Mouse (Mus musculus) Patski (cell line): Measurements from ENCODE around the gene Polr2j. TPM values are rescaled to one million over a fixed set of nuclear protein-coding genes. Genes with fewer than 3 reads are reported as not detected.
"Not testable (repeated sequence)": the region's sequence is repeated elsewhere in the genome, so short reads cannot be mapped to it uniquely, and the experiment has no call there.

Experiments
- ATAC-seq: fragments of 100-300 bp; one replicate; pipeline ENCODE4 v1.8.0; 2021
- CTCF ChIA-PET: fragments of 350-600 bp; sonication (Branson Sonifier 250); formaldehyde crosslinking; loops from one replicate; lab custom pipeline; 2022; ENCODE audit warnings: inconsistent platforms; lab: Charles Lee
- POLR2A ChIA-PET: fragments of 350-600 bp; sonication (Branson Sonifier 250); formaldehyde crosslinking; loops from one replicate; lab custom pipeline; 2022; ENCODE audit warnings: antibody characterized with exemption, inconsistent platforms; lab: Charles Lee
- DNase-seq: peaks from one replicate; pipeline ENCODE4 v3.0.0-alpha.2; 2011; ENCODE audit warnings: low read depth, low spot score
- H3K27me3 ChIP-seq: fragments of 371-371 bp; one replicate; pipeline ENCODE4 v1.5.1; 2021
- CTCF ChIP-seq: fragments of 100-300 bp; IDR thresholded peaks from one replicate; pipeline ENCODE4 v1.5.1; 2021
- in situ Hi-C: fragments of 300-500 bp; cut with MboI; formaldehyde crosslinking; loops from 3 replicates; pipeline ENCODE4 v1.11.1; 2018; ENCODE audit warnings: low pct_unique_long_range_greater_than_20kb, mixed read lengths
- polyA plus RNA-seq: library from polyadenylated mRNA; unstranded; gene quantifications from one replicate; pipeline ENCODE4 v1.2.3, GENCODE M21; 2021

Gene Polr2j
- polyA plus RNA-seq, 1 experiment from 2014 or later = 147 TPM

GRCm38 (mm10) chr5:136140057-136140482, 23.6 kb downstream of the Polr2j start:
- TF ChIP-seq CTCF = no peak
- in situ Hi-C loops = no loop called here
- no peaks in the 10 kb centered on the region for H3K27me3 ChIP-seq
- ATAC-seq (no peak), DNase-seq (no peak)
- POLR2A ChIA-PET = no interaction called here
- CTCF ChIA-PET = interaction anchor here (1.7 to 2.0 kb wide), 2 partner anchors 23 to 44 kb away, joined by 4 to 7 read pairs; partner anchors contain the start of gene Polr2j

- in situ Hi-C loops = no loop called here
- CTCF ChIA-PET = interaction anchor here (1.4 kb wide), 1 partner anchor 9 kb away, joined by 4 read pairs; no protein-coding TSS in a partner anchor
- ATAC-seq (no peak), DNase-seq (no peak)
- H3K27me3 ChIP-seq = no peaks in the 10 kb centered on the region
- no peak for TF ChIP-seq CTCF
- POLR2A ChIA-PET = no interaction called here
These were observed 26.3 kb downstream of the Polr2j start for GRCm38 (mm10) chr5:136142746-136143145.

GRCm38 (mm10) chr5:136143161-136143755, 26.8 kb downstream of the Polr2j start:
- DNase-seq (no peak), ATAC-seq (peak; percentile 47)
- in situ Hi-C loops = no loop called here
- CTCF ChIA-PET = interaction anchor here (1.4 kb wide), 1 partner anchor 10 kb away, joined by 4 read pairs; no protein-coding TSS in a partner anchor
- POLR2A ChIA-PET = no interaction called here
- H3K27me3 ChIP-seq = no peaks in the 10 kb centered on the region
- TF ChIP-seq CTCF = no peak

GRCm38 (mm10) chr5:136144606-136145430, 28.4 kb downstream of the Polr2j start:
- ChIA-PET POLR2A (no interaction called here), CTCF (interaction anchor here (1.0 kb wide), 1 partner anchor 10 kb away, joined by 3 read pairs; no protein-coding TSS in a partner anchor)
- no peak for TF ChIP-seq CTCF
- ATAC-seq (no peak), DNase-seq (no peak)
- H3K27me3 ChIP-seq = no peaks in the 10 kb centered on the region
- in situ Hi-C loops = no loop called here

- ChIA-PET POLR2A (no interaction called here), CTCF (interaction anchor here (0.7 to 1.3 kb wide), 2 partner anchors 15 to 37 kb away, joined by 3 read pairs; no protein-coding TSS in a partner anchor)
- no peak for ATAC-seq
- DNase-seq = no peak
- TF ChIP-seq CTCF = no peak
- no peaks in the 10 kb centered on the region for H3K27me3 ChIP-seq
- in situ Hi-C loops = no loop called here
These were observed 30.5 kb downstream of the Polr2j start for GRCm38 (mm10) chr5:136146936-136147335.

- ATAC-seq (no peak), DNase-seq (no peak)
- no peaks in the 10 kb centered on the region for H3K27me3 ChIP-seq
- POLR2A ChIA-PET = no interaction called here
- in situ Hi-C loops = no loop called here
- CTCF ChIA-PET = interaction anchor here (0.7 to 1.5 kb wide), 3 partner anchors 14 to 38 kb away, joined by 3 read pairs; no protein-coding TSS in a partner anchor
- TF ChIP-seq CTCF = no peak
These were observed 31.3 kb downstream of the Polr2j start for GRCm38 (mm10) chr5:136147704-136148103.

- H3K27me3 ChIP-seq, POLR2A ChIA-PET, DNase-seq, in situ Hi-C loops, ATAC-seq: not testable (repeated sequence)
- CTCF ChIA-PET = interaction anchor here (1.5 kb wide), 1 partner anchor 37 kb away, joined by 3 read pairs; no protein-coding TSS in a partner anchor
These were observed 32.7 kb downstream of the Polr2j start for GRCm38 (mm10) chr5:136149134-136149576.

- ChIA-PET POLR2A (no interaction called here), CTCF (interaction anchor here (1.2 kb wide), 1 partner anchor 31 kb away, joined by 3 read pairs; no protein-coding TSS in a partner anchor)
- TF ChIP-seq CTCF = no peak
- in situ Hi-C loops = no loop called here
- H3K27me3 ChIP-seq = no peaks in the 10 kb centered on the region
- ATAC-seq (no peak), DNase-seq (no peak)
These were observed 35.9 kb downstream of the Polr2j start for GRCm38 (mm10) chr5:136152365-136152764.

GRCm38 (mm10) chr5:136155399-136155798, 39.0 kb downstream of the Polr2j start:
- no peak for DNase-seq
- in situ Hi-C loops = no loop called here
- CTCF ChIA-PET = interaction anchor here (1.1 kb wide), 1 partner anchor 11 kb away, joined by 3 read pairs; no protein-coding TSS in a partner anchor
- H3K27me3 ChIP-seq = no peaks in the 10 kb centered on the region
- POLR2A ChIA-PET = interaction anchor here (0.6 kb wide), 3 partner anchors 14 to 103 kb away, joined by 3 read pairs; no protein-coding TSS in a partner anchor
- TF ChIP-seq CTCF = no peak
- ATAC-seq = no peak

- POLR2A ChIA-PET, CTCF ChIA-PET, DNase-seq, H3K27me3 ChIP-seq, ATAC-seq, in situ Hi-C loops: not testable (repeated sequence)
These were observed 43.7 kb downstream of the Polr2j start for GRCm38 (mm10) chr5:136160084-136160483.
